Mouse (Mus musculus) gastrocnemius, adult 18-20 months (tissue): ENCODE measurements around the gene Itln1. TPM values are rescaled to one million over a fixed set of nuclear protein-coding genes. Genes with fewer than 3 reads are reported as not detected.
"Not testable (repeated sequence)": the region's sequence is repeated elsewhere in the genome, so short reads cannot be mapped to it uniquely, and the experiment has no call there.

Experiments
- DNase-seq: peaks from one replicate; pipeline ENCODE4 v3.0.0; 2021; ENCODE audit warnings: low spot score
- total RNA-seq, 2 experiments: library from RNA; stranded (reverse); gene quantifications; 2 replicates each; pipeline ENCODE4 v1.2.3; 2021

Itln1 gene
- total RNA-seq, 2 experiments from 2014 or later: not detected

GRCm38 (mm10) chr1:171513760-171514159, 21.3 kb downstream of the Itln1 start:
- DNase-seq: no peak

- DNase-seq: no peak
Measured at GRCm38 (mm10) chr1:171513234-171513633, 21.9 kb downstream of the Itln1 start.

DNA sequence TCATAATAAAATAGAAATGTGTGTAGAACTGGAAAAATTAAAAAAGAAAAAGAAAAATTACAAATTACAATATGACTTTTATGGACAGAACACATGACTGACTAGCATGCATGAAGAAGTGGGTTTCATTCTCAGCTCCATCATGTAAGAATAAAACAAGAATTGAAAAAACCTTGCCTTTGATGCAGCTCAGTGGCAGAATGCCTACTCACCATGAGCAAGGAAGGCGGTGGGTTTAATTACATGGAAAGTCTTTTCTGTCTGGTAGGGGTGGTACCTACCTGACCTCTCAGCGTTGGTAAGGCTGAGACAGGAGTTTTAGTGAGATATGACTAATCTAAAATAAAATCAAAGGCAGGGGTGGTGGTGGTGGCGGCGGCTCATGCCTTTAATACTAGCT, 30.5 kb downstream of the Itln1 start:
- no peak for DNase-seq

GRCm38 (mm10) chr1:171503592-171504291, 31.4 kb downstream of the Itln1 start:
- no peak for DNase-seq

DNA sequence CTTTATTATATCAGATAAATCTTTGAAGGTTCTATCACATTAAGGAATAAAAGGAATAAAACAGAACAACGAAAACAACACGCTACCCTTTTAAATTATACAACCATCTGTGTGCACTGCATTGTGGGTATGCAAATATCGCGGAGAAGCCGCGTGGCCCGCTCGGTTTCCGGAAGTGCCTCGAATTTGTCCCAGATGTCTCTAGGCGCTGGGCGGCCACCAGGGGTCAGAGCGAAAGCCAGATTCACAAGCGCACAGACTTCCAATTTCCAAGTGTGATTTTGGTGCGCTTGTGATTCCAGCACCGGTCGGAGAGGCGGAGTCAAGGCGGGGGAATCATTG, 31.9 kb downstream of the Itln1 start, which contains the start of gene Alyref2:
Alyref2 (plus strand) TSS at position 229 of the 342 bp plus-strand sequence.
- peak; percentile 95 for DNase-seq

DNA sequence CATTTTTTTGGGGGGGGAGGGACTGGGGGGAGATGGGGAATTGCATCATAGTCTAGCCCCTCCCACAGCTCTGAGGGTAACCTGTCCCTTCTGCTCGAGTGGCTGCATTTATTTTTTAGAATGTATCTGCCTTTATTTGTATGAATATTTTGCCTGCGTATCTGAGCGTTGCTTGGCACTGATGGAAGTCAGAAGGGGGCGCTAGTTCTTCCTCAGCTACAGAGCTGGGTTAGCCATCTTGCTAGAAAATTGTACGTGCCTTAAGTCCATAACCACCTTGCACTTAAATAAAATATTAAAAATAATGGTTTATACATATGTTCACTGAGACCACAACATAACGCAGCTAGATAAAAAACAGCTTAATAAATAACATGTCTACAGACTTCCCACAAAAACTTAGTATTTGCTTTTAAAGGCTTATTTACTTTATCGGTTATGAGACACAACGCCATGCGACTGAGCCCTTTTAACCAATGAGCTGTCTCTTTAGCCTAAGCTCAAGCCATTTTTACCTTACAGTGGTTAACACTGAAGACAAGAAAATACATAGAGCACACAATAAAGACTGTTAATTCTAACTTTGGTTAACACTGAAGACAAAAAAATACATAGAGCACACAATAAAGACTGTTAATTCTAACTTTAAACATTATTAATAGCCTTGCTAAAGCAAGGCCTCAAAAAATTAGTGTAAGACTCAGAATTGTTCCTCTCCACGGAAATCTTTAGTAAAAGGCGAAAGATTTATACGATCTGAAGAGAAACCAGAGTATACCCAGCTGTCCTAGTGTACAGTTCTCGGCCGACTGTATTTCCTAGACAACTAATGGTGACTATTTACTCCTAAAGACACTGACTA, 32.5 kb downstream of the Itln1 start:
- DNase-seq: peak; percentile 44

DNA sequence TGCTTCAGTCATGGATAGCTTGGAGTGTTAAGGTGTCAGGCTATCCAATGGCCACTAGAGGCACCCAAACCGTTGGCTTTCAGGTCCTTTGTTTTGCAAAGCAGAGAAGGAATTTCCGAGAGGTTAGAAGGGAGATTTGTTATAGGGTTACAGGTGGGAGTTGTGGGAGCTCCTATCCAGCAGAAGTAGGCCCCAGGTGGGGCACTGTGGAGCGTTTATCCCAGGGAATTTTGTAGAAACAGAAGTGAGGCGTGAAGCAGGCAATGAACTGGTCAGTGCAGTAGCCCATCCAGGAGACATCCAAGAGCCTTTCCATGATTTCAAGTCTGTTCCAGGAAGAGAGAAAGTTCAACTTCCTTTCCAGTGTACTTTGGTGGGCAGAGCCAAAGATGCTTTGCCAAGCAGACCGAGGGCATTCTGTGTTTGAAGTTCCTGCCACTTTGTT, 33.4 kb downstream of the Itln1 start:
- DNase-seq: peak; percentile 31

DNA sequence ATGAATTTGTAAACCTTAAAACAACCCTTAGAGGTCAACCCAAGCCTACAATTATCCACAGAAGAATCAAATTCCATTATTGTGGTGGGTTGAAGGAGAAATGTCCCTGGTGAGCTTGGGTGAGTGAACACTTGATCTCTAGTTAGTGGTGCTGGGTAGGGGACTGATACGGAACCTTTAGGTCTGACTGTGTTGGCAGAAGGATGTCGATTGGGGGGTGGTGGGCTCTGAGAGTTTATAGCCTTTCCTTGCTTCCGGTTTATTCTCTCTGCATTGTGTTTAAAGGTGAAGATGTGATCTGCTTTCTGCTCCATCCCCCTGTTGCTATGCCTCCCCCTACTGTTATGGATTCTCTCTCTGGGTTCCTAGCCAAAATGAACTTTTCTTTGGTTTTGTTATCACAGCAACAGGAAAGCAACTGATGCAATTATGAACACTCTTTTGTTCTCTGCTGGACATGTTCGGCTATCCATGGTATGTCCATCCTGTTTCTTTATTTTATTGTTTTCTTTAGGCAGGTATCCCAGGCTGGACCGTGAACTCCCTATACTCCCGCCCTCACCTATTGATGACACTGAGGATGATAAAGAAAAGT, 34.0 kb downstream of the Itln1 start:
- no peak for DNase-seq

GRCm38 (mm10) chr1:171499856-171500255, 35.2 kb downstream of the Itln1 start:
- DNase-seq: no peak

- no peak for DNase-seq
Measured at GRCm38 (mm10) chr1:171495371-171495770, 39.7 kb downstream of the Itln1 start.

GRCm38 (mm10) chr1:171494241-171494640, 40.9 kb downstream of the Itln1 start:
- no peak for DNase-seq

- DNase-seq: peak; percentile 54
Measured at GRCm38 (mm10) chr1:171478968-171479367, 56.1 kb downstream of the Itln1 start.

- DNase-seq: no peak
Measured at GRCm38 (mm10) chr1:171477758-171478545, 57.1 kb downstream of the Itln1 start.

GRCm38 (mm10) chr1:171477123-171477522, 58.0 kb downstream of the Itln1 start:
- DNase-seq: no peak

GRCm38 (mm10) chr1:171473920-171474640, 61.0 kb downstream of the Itln1 start:
- DNase-seq: no peak

- DNase-seq: no peak
Measured at GRCm38 (mm10) chr1:171473506-171473905, 61.6 kb downstream of the Itln1 start.

DNA sequence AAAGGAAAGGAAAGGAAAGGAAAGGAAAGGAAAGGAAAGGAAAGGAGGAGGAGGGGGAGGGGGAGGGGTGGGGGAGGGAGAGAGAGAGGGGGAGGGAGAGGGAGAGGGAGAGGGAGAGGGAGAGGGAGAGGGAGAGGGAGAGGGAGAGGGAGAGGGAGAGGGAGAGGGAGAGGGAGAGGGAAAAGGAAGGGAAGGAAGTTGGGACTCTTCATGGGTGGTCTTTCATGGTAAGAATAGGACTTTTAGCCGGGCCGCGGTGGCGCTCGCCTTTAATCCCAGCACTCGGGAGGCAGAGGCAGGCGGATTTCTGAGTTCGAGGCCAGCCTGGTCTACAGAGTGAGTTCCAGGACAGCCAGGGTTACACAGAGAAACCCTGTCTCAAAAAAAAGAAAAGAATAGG, 63.2 kb downstream of the Itln1 start:
- DNase-seq: not testable (repeated sequence)

- DNase-seq: no peak
Measured at GRCm38 (mm10) chr1:171471452-171471851, 63.6 kb downstream of the Itln1 start.

DNA sequence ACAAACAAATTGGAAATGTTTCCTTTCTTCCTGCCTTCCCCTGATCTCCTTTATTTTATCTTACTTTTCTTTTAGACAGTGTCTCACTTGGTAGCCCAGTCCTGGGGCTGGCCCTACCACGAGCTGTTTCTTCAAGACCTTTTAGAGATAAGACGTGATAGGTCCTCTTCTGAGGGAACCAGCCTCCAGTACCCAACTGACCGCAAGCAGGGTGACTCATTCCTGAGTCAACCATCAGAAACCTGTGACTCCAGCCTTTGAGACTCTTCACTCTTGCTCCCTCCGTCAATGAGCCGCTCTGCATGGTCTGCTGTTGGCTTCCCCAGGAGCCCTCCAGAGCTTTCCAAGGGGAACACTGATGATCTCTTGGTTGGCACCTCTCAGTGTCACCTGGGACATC, 64.2 kb downstream of the Itln1 start:
- no peak for DNase-seq

DNA sequence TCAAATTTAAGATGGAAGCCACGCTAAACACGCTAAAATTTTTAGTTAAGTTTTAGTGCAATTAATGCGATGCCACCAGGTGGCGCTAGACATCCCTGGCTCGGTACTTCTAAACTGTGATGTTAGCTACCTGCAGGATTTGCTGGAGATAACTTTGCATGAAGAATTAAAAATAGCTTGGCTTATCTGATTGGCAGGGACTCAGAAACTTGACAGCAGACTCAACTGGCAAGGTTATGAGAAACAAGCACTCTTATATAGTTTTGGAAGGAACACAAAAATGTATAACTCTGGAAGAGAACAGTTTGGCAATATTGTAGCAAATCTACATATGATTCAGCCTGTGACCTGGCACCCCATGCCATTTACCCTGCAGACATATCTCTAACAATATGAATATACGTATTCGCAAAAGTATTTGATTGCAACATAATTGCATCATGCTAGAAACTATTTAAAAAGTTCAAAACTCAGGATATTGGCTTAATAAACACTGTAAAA, 64.7 kb downstream of the Itln1 start:
- peak; percentile 39 for DNase-seq

DNA sequence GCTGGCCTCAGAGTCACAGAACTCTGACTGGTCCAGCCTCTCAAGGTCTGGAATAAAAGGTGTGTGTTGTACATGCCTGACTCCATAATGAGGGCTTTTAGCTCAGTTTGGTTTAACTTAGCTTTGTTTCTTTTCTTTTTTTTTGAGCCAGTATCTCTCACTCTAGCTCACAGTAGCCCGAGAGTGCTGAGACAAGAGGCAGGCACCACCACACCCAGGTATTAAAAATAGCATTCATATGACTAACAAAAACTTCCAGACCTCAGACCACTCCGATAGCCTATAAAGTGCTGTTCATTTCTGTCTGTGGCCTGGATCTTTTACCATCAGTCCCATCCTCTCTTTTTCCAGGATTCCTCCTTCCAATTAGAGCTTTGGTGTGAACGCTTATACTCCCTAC, 65.4 kb downstream of the Itln1 start:
- no peak for DNase-seq
